Mouse (Mus musculus): Measurements from ENCODE around the gene Zfp786. TPM values are rescaled to one million over a fixed set of nuclear protein-coding genes. Genes with fewer than 3 reads are reported as not detected.

The Zfp786 gene
- total RNA-seq, 2 experiments from 2014 or later: 0.73 to 0.76 TPM

DNA sequence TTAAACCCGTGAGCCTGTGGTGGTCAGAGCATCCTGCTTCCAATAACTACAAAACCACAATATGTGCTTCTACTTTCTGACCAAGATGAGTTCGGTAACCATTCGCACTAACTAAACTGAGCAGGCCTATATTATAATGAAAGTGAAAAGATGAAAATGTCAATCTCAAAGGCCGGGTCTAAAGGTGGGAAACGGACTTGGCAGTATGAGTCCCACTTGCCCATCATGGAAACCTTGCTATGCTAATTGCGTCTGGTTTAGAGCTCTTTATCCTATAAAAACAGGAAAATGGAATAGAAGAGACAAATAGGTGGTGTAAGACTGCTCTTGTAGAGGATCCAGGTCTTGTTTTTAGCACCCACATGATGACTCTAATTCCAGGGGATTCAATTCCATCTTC lies 8.9 kb downstream of the Zfp786 start:
- DNase-seq (ENCODE audit: low spot score): no peak

GRCm38 (mm10) chr6:47821236-47821635 lies 9.4 kb downstream of the Zfp786 start:
- DNase-seq (ENCODE audit: low spot score): no peak

GRCm38 (mm10) chr6:47819626-47820325 lies 10.9 kb downstream of the Zfp786 start:
- no peak for DNase-seq (ENCODE audit: low spot score)

DNA sequence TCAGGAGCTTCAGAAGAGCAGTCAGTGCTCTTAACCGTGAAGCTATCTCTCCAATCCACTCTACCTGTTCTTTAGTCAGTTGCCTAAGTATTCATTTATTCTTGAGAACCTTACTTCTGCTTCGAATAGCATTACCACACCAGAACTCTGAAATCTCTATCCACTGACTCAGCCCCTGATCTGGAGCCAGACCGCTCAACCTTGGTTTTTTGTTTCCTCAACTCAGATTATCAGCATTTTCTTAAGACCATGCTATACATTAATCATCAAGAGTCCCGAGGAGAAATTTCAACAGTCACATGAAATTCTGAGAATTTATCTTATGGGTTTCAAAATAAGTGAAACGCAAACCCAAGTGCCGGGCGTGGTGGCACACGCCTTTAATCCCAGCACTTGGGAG lies 11.9 kb downstream of the Zfp786 start:
- DNase-seq (ENCODE audit: low spot score): no peak

DNA sequence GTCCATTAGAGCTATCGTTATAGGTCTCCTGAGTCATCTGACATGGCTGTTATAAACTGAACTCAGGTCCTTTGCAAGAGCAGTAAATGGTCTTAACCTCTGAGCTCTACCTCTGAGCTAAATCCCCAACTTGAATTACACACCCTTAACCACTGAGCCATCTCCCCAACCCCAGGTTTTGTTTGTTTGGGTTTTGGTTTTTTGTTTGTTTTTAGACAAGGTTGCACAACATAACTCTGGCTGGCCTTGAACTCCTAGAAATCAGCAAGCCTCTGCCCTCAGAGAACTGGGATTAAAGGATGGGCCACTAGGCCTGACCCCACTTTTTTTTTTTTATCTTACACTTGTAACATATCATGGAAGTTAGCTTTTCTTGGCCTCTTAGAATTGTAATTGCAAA lies 14.5 kb downstream of the Zfp786 start:
- no peak for DNase-seq (ENCODE audit: low spot score)

- peak; percentile 97 for DNase-seq (ENCODE audit: low spot score)
Measured at GRCm38 (mm10) chr6:47813257-47813878, 17.3 kb downstream of the Zfp786 start, which contains the start of gene Pdia4. Gene Pdia4, minus strand, starts transcription at chr6:47813430.

- no peak for DNase-seq (ENCODE audit: low spot score)
Measured at GRCm38 (mm10) chr6:47812271-47812915, 18.3 kb downstream of the Zfp786 start.

GRCm38 (mm10) chr6:47811324-47811723 lies 19.3 kb downstream of the Zfp786 start:
- DNase-seq (ENCODE audit: low spot score): no peak

DNA sequence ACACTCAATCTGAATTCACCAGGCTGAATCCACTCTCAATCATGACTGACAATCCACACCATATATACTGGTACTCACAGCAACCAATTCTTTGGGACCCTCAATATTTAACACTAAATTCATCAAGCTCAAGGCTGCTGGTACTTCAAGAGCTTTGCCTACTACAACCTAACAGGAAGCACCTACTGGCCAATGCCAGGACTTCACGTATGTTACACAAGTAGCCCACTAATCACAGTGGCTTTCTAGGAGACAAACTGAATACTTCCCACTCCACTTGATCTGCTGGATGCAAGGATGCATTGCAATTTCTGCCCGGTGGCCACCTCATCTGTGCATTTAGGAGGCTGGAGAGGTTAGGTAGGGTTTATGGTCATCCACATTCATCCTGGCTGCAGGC lies 20.5 kb downstream of the Zfp786 start:
- no peak for DNase-seq (ENCODE audit: low spot score)

DNA sequence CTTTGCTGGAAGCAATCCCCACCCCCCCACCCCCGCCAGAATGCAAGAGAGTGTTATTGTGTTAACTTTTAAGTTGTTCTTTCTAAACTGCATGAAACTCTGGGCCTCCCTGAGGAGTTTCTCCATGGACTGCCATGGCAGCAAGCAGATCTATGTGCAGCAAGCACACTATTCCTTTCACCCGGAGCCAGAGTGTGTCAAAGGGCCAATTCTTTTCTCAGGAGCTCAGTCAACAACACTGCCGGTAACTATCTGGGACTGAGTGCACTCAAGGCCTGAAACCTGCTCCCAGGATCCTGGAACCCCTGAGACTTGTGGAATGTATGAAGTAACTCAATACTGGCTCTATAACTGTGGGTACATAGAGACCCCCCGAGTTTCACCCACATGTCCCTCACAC lies 21.6 kb downstream of the Zfp786 start:
- no peak for DNase-seq (ENCODE audit: low spot score)

GRCm38 (mm10) chr6:47808545-47808944 lies 22.1 kb downstream of the Zfp786 start:
- no peak for DNase-seq (ENCODE audit: low spot score)

GRCm38 (mm10) chr6:47807419-47807818 lies 23.2 kb downstream of the Zfp786 start:
- DNase-seq (ENCODE audit: low spot score): no peak

- no peak for DNase-seq (ENCODE audit: low spot score)
Measured at GRCm38 (mm10) chr6:47805520-47805919, 25.1 kb downstream of the Zfp786 start.

GRCm38 (mm10) chr6:47799079-47799478 lies 31.6 kb downstream of the Zfp786 start:
- DNase-seq (ENCODE audit: low spot score): peak; percentile 60

- DNase-seq (ENCODE audit: low spot score): peak; percentile 18
Measured at GRCm38 (mm10) chr6:47794106-47794830, 36.4 kb downstream of the Zfp786 start.

- no peak for DNase-seq (ENCODE audit: low spot score)
Measured at GRCm38 (mm10) chr6:47793284-47793683, 37.4 kb downstream of the Zfp786 start.

GRCm38 (mm10) chr6:47792533-47792932 lies 38.1 kb downstream of the Zfp786 start:
- no peak for DNase-seq (ENCODE audit: low spot score)

- DNase-seq (ENCODE audit: low spot score): peak; percentile 19
Measured at GRCm38 (mm10) chr6:47790745-47791144, 39.9 kb downstream of the Zfp786 start.

DNA sequence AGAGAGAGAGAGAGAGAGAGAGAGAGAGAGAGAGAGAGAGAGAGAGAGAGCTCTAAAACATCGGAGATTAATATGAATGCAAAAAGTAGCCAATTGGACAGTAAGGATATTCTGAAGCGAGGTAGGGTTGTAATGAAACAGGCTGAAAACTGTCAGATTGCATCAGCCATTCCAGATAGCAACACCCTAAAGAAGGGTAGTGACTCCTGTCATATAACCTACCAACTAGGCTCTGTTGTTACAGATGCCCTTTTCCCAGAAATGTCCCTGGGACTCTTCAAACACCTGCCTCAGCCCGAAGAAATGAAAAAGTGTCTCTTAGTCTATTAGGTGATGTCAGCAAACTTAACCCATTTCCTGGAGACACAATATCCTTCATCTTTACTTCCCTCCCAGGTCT lies 41.8 kb downstream of the Zfp786 start:
- DNase-seq (ENCODE audit: low spot score): peak; percentile 11

DNA sequence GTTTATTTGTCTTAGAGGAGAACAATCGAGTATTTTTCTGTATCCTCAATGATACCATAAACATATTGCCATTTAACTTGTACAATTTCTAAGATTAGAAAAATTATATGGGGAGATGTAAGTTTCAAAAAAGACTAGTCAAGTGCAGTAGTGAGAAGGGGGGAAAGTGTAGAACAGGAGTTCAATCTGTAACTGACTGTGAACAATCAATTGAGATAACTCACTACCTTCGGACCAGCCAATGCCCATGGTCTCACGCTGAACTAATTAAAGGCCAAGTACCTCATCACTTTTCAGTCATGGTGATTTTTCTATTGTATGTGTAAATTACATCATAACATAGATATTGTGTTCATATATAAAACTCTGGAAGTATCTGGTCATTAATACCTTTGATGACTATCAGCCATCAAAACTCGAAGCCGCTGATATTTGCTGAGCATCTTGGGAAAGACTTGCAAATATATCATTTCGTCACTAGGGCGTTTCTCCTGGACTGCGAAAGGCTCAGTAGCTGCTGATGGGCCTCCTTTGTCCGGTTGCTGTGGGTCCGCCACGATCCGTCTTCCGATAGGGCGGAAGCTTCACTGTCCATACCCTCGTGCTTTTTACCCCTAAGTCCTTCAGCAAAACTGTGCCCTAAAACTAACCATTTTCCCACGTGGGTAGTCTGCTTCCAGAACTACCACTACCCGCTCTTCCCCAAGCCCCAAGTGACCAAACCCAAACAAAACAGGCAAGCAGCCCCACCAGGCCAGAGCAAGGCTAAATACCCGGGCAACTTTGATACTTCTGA lies 42.5 kb downstream of the Zfp786 start:
- peak; percentile 85 for DNase-seq (ENCODE audit: low spot score)
